In the genomic region with DNA sequence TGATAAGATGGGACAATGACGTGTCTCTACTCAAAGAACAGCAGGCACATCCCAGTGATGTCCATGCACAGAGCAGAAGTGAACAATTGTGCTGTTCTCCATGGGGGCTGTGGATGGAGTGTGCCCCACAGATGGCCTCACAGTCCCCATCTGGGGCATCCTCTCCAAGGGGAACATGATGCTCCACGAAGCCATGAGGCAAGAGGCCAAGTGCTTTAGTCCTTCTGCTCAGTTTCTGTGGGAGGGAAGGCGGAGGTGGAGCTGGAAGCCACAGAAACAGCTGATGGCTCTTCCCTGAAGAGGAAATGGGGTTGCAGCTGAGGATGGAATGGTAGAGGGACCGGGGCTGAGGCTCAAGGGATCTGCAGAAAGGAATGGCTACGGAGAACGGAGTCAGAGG, we compare ENCODE assay signal across 17 mouse cellular contexts.
DNase-seq lines count a peak whose midpoint lies in the region; ATAC-seq and TF ChIP-seq lines count a peak whose summit lies in the region.
"Had no signal": no experiment of that assay in that cellular context is flagged by ENCODE, and none has a peak within 500 bp of the region (broad histone marks: within the 10 kb centered on the region; RNA-seq: fewer than 3 reads in every experiment).

No protein-coding gene starts in this region.

- no peak overlapping the region for H3K9ac ChIP-seq in hindbrain, postnatal 0 days (replicated peaks; ENCODE audit: low read length)
- H3K9ac ChIP-seq in hindbrain, embryonic 12.5 days: no peak overlapping the region
- H3K9ac ChIP-seq: forebrain, embryonic 15.5 days; limb, embryonic 15.5 days; lung, embryonic 15.5 days; neural tube, embryonic 12.5 days; stomach, embryonic 15.5 days had no signal

- H3K27me3 ChIP-seq in hindbrain, postnatal 0 days (ENCODE audit: insufficient read depth, low read length): no peaks in the 10 kb centered on the region
- H3K27me3 ChIP-seq in hindbrain, embryonic 12.5 days: no peaks in the 10 kb centered on the region
- H3K27me3 ChIP-seq: CH12.LX; forebrain, embryonic 15.5 days; limb, embryonic 15.5 days; lung, embryonic 15.5 days; neural tube, embryonic 12.5 days; stomach, embryonic 15.5 days had no signal

- 0 out of 2 replicates have a peak, but pooled peaks have one; percentile 27 for ATAC-seq in hindbrain, postnatal 0 days
- ATAC-seq in hindbrain, embryonic 12.5 days (ENCODE audit: low FRiP score): no peak
- ATAC-seq: forebrain, embryonic 15.5 days had no signal

- no peaks in the 10 kb centered on the region for H3K36me3 ChIP-seq in hindbrain, postnatal 0 days (ENCODE audit: insufficient read depth, low read length)
- no peaks in the 10 kb centered on the region for H3K36me3 ChIP-seq in hindbrain, embryonic 12.5 days
- H3K36me3 ChIP-seq: forebrain, embryonic 15.5 days; limb, embryonic 15.5 days; lung, embryonic 15.5 days; midbrain, embryonic 10.5 days; neural tube, embryonic 12.5 days; stomach, embryonic 15.5 days had no signal

- no peaks in the 10 kb centered on the region for H3K4me1 ChIP-seq in hindbrain, postnatal 0 days (ENCODE audit: insufficient read depth, low read length)
- H3K4me1 ChIP-seq in hindbrain, embryonic 12.5 days: no peaks in the 10 kb centered on the region
- H3K4me1 ChIP-seq: forebrain, embryonic 15.5 days; lung, embryonic 15.5 days; midbrain, embryonic 10.5 days; neural tube, embryonic 12.5 days; stomach, embryonic 15.5 days had no signal

- H3K9me3 ChIP-seq in hindbrain, postnatal 0 days (ENCODE audit: low read length): no peaks in the 10 kb centered on the region
- no peaks in the 10 kb centered on the region for H3K9me3 ChIP-seq in hindbrain, embryonic 12.5 days (replicated peaks)
- H3K9me3 ChIP-seq: forebrain, embryonic 15.5 days; limb, embryonic 15.5 days; lung, embryonic 15.5 days; midbrain, embryonic 10.5 days; neural tube, embryonic 12.5 days; stomach, embryonic 15.5 days had no signal

- H3K4me3 ChIP-seq in hindbrain, postnatal 0 days (ENCODE audit: low read length): no peak overlapping the region
- H3K4me3 ChIP-seq in hindbrain, embryonic 12.5 days: no peak overlapping the region
- H3K4me3 ChIP-seq: forebrain, embryonic 15.5 days; limb, embryonic 15.5 days; lung, embryonic 15.5 days; midbrain, embryonic 10.5 days; neural tube, embryonic 12.5 days; stomach, embryonic 15.5 days had no signal

- no peak overlapping the region for H3K27ac ChIP-seq in hindbrain, postnatal 0 days
- H3K27ac ChIP-seq in hindbrain, embryonic 12.5 days: no peak overlapping the region
- H3K27ac ChIP-seq: forebrain, embryonic 15.5 days; kidney, postnatal 0 days; limb, embryonic 15.5 days; lung, embryonic 15.5 days; midbrain, embryonic 10.5 days; neural tube, embryonic 12.5 days; stomach, embryonic 15.5 days had no signal

- no peak overlapping the region for H3K4me2 ChIP-seq in hindbrain, postnatal 0 days (ENCODE audit: low read depth, low read length)
- H3K4me2 ChIP-seq in hindbrain, embryonic 12.5 days (replicated peaks): no peak overlapping the region
- H3K4me2 ChIP-seq: forebrain, embryonic 15.5 days; limb, embryonic 15.5 days; lung, embryonic 15.5 days; neural tube, embryonic 12.5 days; stomach, embryonic 15.5 days had no signal

- DNase-seq in hindbrain, postnatal 0 days (ENCODE audit: low spot score): peak; percentile 70
- DNase-seq in cerebellum, adult 9-11 months: peak; percentile 91
- DNase-seq in layer of hippocampus, postnatal 10 days (ENCODE audit: low spot score in 2 of 2): peak; percentile 63 to 72
- peak; percentile 40 for DNase-seq in right cerebral cortex, postnatal 25 days
- no peak for DNase-seq in urinary bladder, adult 2 months (ENCODE audit: low spot score)
- no peak for DNase-seq in natural killer cell, adult 2 months (ENCODE audit: low spot score in 2 of 2)
- DNase-seq in kidney, postnatal 36 days: no peak
- DNase-seq: adrenal gland, postnatal 10 days had no signal

- TF ChIP-seq CTCF in hindbrain, postnatal 0 days (IDR thresholded peaks at IDR 0.05; ENCODE audit: low read depth): no peak

- 68% methylated on average over 6 of the region's 6 CpGs for WGBS in hindbrain, postnatal 0 days
- 89% methylated on average over 6 of the region's 6 CpGs for WGBS in hindbrain, embryonic 12.5 days

Comparison
In these comparisons a context has a peak if more than half of its experiments do, and no peak if none do; other contexts are left out.
1. DNase-seq: peak in hindbrain, postnatal 0 days (single experiment), cerebellum, adult 9-11 months (single experiment), layer of hippocampus, postnatal 10 days (2 of 2) and right cerebral cortex, postnatal 25 days (single experiment); none in urinary bladder, adult 2 months (single experiment), natural killer cell, adult 2 months (0 of 2) and kidney, postnatal 36 days (0 of 2).